Mouse (Mus musculus) thymus, adult 2 months (tissue): ENCODE measurements around the gene Ankrd54.

Experiments
- CTCF ChIP-seq: fragments of 200-500 bp; IDR thresholded peaks from 2 replicates; pipeline ENCODE4 v1.5.1; 2012; ENCODE audit warnings: mild to moderate bottlenecking, control low read depth, low read length, moderate library complexity, borderline replicate concordance; ENCODE audit not compliant: control insufficient read depth, poor library complexity, insufficient read depth; ENCODE audit errors: extremely low read depth
- POLR2A ChIP-seq: fragments of 200-500 bp; IDR thresholded peaks from 2 replicates; pipeline ENCODE4 v1.6.1; 2012; ENCODE audit warnings: mild to moderate bottlenecking, low read length, control low read depth, moderate library complexity; ENCODE audit not compliant: control insufficient read depth, poor library complexity, insufficient read depth; ENCODE audit errors: extremely low read depth

DNA sequence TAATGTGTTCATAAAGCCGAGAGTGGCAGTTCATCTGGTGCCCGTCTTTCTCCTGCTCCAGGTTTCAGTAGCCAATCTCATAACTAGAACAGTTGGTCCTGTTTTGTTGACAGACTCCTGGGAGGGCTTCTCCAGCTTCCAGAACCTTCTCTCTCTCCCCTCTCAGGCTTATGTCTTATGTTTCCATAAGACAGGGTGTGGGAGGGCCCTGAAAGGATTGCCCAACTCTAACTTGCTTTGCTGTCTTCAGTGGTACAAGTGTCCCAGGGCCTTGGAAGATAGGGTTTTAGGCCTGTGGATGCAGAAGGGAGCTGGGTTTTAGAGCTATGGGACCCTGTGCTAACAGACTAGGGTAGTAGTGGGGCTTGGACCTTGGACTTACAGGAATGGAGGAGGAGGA lies 47.8 kb upstream of the Ankrd54 start:
- TF ChIP-seq POLR2A (no peak), CTCF (no peak)
